ENCODE assay signal across 12 mouse cellular contexts in the genomic region with DNA sequence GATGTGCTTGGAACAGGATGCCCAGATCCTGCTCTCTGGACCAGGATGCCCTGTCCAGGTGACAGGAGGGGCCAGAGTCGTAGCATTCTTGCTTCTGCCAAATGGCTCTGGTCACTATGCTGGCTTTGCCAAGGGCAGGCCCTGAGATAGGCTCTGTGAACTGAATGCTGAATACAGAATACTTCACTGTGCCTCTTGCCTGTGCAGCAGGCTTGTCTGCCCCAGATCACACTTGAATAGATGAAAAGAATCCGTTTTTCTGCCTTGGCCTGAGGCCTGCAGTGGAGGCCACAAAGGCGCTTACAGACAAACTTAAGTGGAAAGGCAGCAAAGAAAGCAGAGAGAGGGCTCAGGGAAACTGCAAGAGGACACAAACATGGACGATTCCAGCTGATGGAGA.
A peak's percentile ranks its signal among the peaks of the same experiment; 100 is the strongest.
DNase-seq lines count a peak whose midpoint lies in the region; ATAC-seq lines count a peak whose summit lies in the region.
"Had no signal": no experiment of that assay in that cellular context is flagged by ENCODE, and none has a peak within 500 bp of the region (broad histone marks: within the 10 kb centered on the region; RNA-seq: fewer than 3 reads in every experiment).

No protein-coding gene starts in this region.

- H3K36me3 ChIP-seq in neural tube, embryonic 14.5 days (ENCODE audit: control insufficient read depth, insufficient read depth, low read length) = no peaks in the 10 kb centered on the region
- H3K36me3 ChIP-seq in intestine, embryonic 16.5 days (ENCODE audit: control insufficient read depth, insufficient read depth, low read length) = no peaks in the 10 kb centered on the region
- H3K36me3 ChIP-seq: embryonic facial prominence, embryonic 13.5 days; limb, embryonic 15.5 days; stomach, embryonic 15.5 days had no signal

- H3K9ac ChIP-seq in neural tube, embryonic 14.5 days (replicated peaks; ENCODE audit: low read depth, low read length) = no peak overlapping the region
- no peak overlapping the region for H3K9ac ChIP-seq in intestine, embryonic 16.5 days (ENCODE audit: low read depth, low read length)
- H3K9ac ChIP-seq: embryonic facial prominence, embryonic 13.5 days; limb, embryonic 15.5 days; stomach, embryonic 15.5 days had no signal

- H3K9me3 ChIP-seq in neural tube, embryonic 14.5 days (ENCODE audit: control insufficient read depth, low read length) = no peaks in the 10 kb centered on the region
- no peaks in the 10 kb centered on the region for H3K9me3 ChIP-seq in intestine, embryonic 16.5 days (ENCODE audit: control insufficient read depth, low read length)
- H3K9me3 ChIP-seq: embryonic facial prominence, embryonic 13.5 days; limb, embryonic 15.5 days; stomach, embryonic 15.5 days had no signal

- peak; percentile 31 for DNase-seq in cerebellum, adult 9-10 months
- DNase-seq in cerebellum, adult 11 months = no peak
- peak; percentile 48 for DNase-seq in left cerebral cortex, adult 11 months (ENCODE audit: low spot score)
- no peak for DNase-seq in left cerebral cortex, postnatal 36 days (ENCODE audit: low spot score in 2 of 2)
- DNase-seq in layer of hippocampus, postnatal 10 days (ENCODE audit: low spot score in 2 of 2) = peak; percentile 48 to 61
- DNase-seq in embryo, embryonic 10 days (ENCODE audit: low spot score) = no peak
- DNase-seq: kidney, adult 18-20 months had no signal

- peak; percentile 71; the same call in 1 of the 2 replicates for ATAC-seq in neural tube, embryonic 14.5 days (ENCODE audit: low read depth)
- no peak for ATAC-seq in intestine, embryonic 16.5 days

- H3K4me3 ChIP-seq in neural tube, embryonic 14.5 days (ENCODE audit: low read depth, low read length) = no peak overlapping the region
- H3K4me3 ChIP-seq in intestine, embryonic 16.5 days (ENCODE audit: low read length) = no peak overlapping the region
- H3K4me3 ChIP-seq: embryonic facial prominence, embryonic 13.5 days; limb, embryonic 15.5 days; stomach, embryonic 15.5 days had no signal

- H3K4me1 ChIP-seq in neural tube, embryonic 14.5 days (ENCODE audit: control insufficient read depth, insufficient read depth, low read length) = no peaks in the 10 kb centered on the region
- peaks cover 3% of the 10 kb centered on the region for H3K4me1 ChIP-seq in intestine, embryonic 16.5 days (ENCODE audit: control insufficient read depth, insufficient read depth, low read length)

- H3K4me2 ChIP-seq in neural tube, embryonic 14.5 days (ENCODE audit: low read depth, low read length) = no peak overlapping the region
- H3K4me2 ChIP-seq in intestine, embryonic 16.5 days (ENCODE audit: low read depth, low read length) = no peak overlapping the region
- H3K4me2 ChIP-seq: embryonic facial prominence, embryonic 13.5 days; limb, embryonic 15.5 days; stomach, embryonic 15.5 days had no signal

- WGBS in neural tube, embryonic 14.5 days = 45% methylated on average over 4 of the region's 4 CpGs
- WGBS in intestine, embryonic 16.5 days = 61% methylated on average over 4 of the region's 4 CpGs

- intact Hi-C loops in left cerebral cortex, postnatal 36 days (cut with DNase I) = no loop called here

- peak overlapping the region; percentile 48; the same call in 1 of the 2 replicates for H3K27ac ChIP-seq in neural tube, embryonic 14.5 days (ENCODE audit: low read depth, low read length)
- H3K27ac ChIP-seq in intestine, embryonic 16.5 days (ENCODE audit: low read length) = no peak overlapping the region
- H3K27ac ChIP-seq: embryonic facial prominence, embryonic 13.5 days; limb, embryonic 15.5 days; stomach, embryonic 15.5 days had no signal

- no peaks in the 10 kb centered on the region for H3K27me3 ChIP-seq in neural tube, embryonic 14.5 days (ENCODE audit: control insufficient read depth, insufficient read depth, low read length)
- no peaks in the 10 kb centered on the region for H3K27me3 ChIP-seq in intestine, embryonic 16.5 days (replicated peaks; ENCODE audit: control insufficient read depth, insufficient read depth, low read length)
- H3K27me3 ChIP-seq: embryonic facial prominence, embryonic 13.5 days; limb, embryonic 15.5 days; stomach, embryonic 15.5 days had no signal

Comparison
In these comparisons a context has a peak if more than half of its experiments do, and no peak if none do; other contexts are left out.
1. DNase-seq: peak in cerebellum, adult 9-10 months (single experiment), left cerebral cortex, adult 11 months (single experiment) and layer of hippocampus, postnatal 10 days (2 of 2); none in cerebellum, adult 11 months (single experiment), left cerebral cortex, postnatal 36 days (0 of 2) and embryo, embryonic 10 days (single experiment).